Mouse (Mus musculus): ENCODE data around the gene Ranbp1.

DNA sequence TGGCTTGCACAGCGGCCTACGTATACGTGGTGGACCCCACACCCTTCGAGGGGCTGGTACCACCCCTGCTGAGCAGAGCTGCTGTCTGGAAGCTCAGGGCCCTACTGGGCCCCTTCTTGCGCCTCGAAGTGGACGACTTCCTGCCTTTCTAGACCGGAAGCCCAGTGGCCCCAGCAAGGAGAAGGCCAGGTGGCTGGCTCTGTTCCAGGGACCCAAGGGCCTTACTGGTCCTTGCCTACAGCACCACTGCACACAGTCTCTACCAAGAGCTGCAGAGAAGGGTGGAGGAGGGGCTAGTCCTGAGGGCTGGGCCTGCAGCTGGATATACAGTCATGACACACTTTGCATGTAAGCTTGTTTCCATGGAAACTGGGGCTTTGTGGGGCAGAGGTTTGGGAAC lies 28.5 kb downstream of the Ranbp1 start:
- TF ChIP-seq CTCF (IDR thresholded peaks at IDR 0.05; ENCODE audit: control insufficient read depth, insufficient read depth, insufficient replicate concordance, low read depth, low read length) (no peak), POLR2A (IDR thresholded peaks at IDR 0.05; ENCODE audit: control insufficient read depth, low read depth, low read length) (no peak)

All from testis, adult 2 months (tissue).